Mouse (Mus musculus) T-helper 17 cell (primary cell): ENCODE data around the gene Ttll8.

Experiments used
- in situ Hi-C, 2 experiments: fragments of 300-600 bp; cut with MboI, MseI; formaldehyde crosslinking; loops; 1 replicate in 1 of 2; 2 replicates in 1 of 2; pipeline ENCODE4 v1.15.1; 2025; ENCODE audit warnings: high pct_unique_total_duplicates in 2 of 2

Gene Ttll8

GRCm38 (mm10) chr15:88921992-88922310 is 32.3 kb downstream of the Ttll8 start:
- in situ Hi-C loops: loop anchor here (5.0 kb wide), 2 partner anchors 45 to 95 kb away; no protein-coding TSS in a partner anchor

- in situ Hi-C loops: loop anchor here (5.0 kb wide), 2 partner anchors 44 to 94 kb away; no protein-coding TSS in a partner anchor
Observed at GRCm38 (mm10) chr15:88921131-88921991, 32.9 kb downstream of the Ttll8 start.

GRCm38 (mm10) chr15:88920065-88920464 is 34.2 kb downstream of the Ttll8 start:
- in situ Hi-C loops: loop anchor here (5.0 kb wide), 2 partner anchors 43 to 93 kb away; no protein-coding TSS in a partner anchor

GRCm38 (mm10) chr15:88919328-88919727 is 34.9 kb downstream of the Ttll8 start:
- in situ Hi-C loops: no loop called here

GRCm38 (mm10) chr15:88917126-88917525 is 37.1 kb downstream of the Ttll8 start:
- in situ Hi-C loops: no loop called here

GRCm38 (mm10) chr15:88916366-88916765 is 37.9 kb downstream of the Ttll8 start:
- in situ Hi-C loops: no loop called here

- in situ Hi-C loops: no loop called here
Observed at GRCm38 (mm10) chr15:88915046-88915445, 39.2 kb downstream of the Ttll8 start.

GRCm38 (mm10) chr15:88906347-88906746 is 47.9 kb downstream of the Ttll8 start:
- in situ Hi-C loops: no loop called here

GRCm38 (mm10) chr15:88904056-88904811 is 50.0 kb downstream of the Ttll8 start:
- in situ Hi-C loops: no loop called here

- in situ Hi-C loops: no loop called here
Observed at GRCm38 (mm10) chr15:88903086-88903485, 51.1 kb downstream of the Ttll8 start.

- in situ Hi-C loops: no loop called here
Observed at GRCm38 (mm10) chr15:88902200-88902875, 51.9 kb downstream of the Ttll8 start.

GRCm38 (mm10) chr15:88896341-88896980 is 57.8 kb downstream of the Ttll8 start:
- in situ Hi-C loops: no loop called here

GRCm38 (mm10) chr15:88895891-88896290 is 58.3 kb downstream of the Ttll8 start:
- in situ Hi-C loops: no loop called here

- in situ Hi-C loops: no loop called here
Observed at GRCm38 (mm10) chr15:88895119-88895518, 59.1 kb downstream of the Ttll8 start.

GRCm38 (mm10) chr15:88892876-88893275 is 61.3 kb downstream of the Ttll8 start:
- in situ Hi-C loops: no loop called here

- in situ Hi-C loops: no loop called here
Observed at GRCm38 (mm10) chr15:88892252-88892651, 62.0 kb downstream of the Ttll8 start.

- in situ Hi-C loops: no loop called here
Observed at GRCm38 (mm10) chr15:88891676-88892040, 62.6 kb downstream of the Ttll8 start.

GRCm38 (mm10) chr15:88890751-88891675 is 63.2 kb downstream of the Ttll8 start:
- in situ Hi-C loops: no loop called here

GRCm38 (mm10) chr15:88889994-88890393 is 64.2 kb downstream of the Ttll8 start:
- in situ Hi-C loops: no loop called here

GRCm38 (mm10) chr15:88889032-88889431 is 65.2 kb downstream of the Ttll8 start:
- in situ Hi-C loops: no loop called here
